Mouse (Mus musculus): ENCODE data around the gene Ascc1. TPM values are rescaled to one million over a fixed set of nuclear protein-coding genes. Genes with fewer than 3 reads are reported as not detected.

Gene Ascc1
- polyA plus RNA-seq, 1 experiment, result 24.1 TPM

DNA sequence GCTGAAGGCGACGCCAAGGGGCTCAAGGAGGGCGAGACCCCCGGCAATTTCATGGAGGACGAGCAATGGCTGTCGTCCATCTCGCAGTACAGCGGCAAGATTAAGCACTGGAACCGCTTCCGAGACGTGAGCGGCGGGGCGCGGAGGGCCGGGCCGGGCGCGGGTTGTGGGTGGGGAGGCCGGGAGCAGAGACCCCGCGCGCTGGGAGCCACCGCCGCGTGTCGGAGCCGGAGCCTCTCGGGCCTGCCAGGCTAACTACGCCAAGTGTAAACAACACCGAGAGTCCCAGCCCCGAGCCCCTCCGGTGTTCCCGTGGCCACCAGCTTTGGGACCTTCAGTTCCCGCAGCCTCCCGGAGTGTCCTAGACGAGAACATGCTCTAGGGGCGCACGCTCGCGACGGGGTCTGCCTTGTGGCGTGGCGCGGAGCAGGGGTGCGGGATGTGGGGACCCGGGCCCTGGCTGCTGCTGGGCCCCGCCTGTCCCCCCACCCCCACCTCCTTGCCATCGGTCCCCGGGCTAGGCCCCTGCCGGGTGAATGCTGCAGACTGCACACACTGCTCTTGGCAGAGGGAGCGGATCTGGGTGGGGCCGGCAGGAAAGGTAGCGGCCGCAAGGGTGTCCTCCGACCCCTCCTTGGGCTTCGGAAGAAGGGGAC, 104.1 kb downstream of the Ascc1 start:
- peak overlapping the region; percentile 11 for H3K4me3 ChIP-seq (ENCODE audit: insufficient read depth, poor library complexity, severe bottlenecking)
- no peak for TF ChIP-seq MYOD1 (IDR thresholded peaks at IDR 0.05; ENCODE audit: control insufficient read depth, insufficient read length, low read depth)
- TF ChIP-seq FOSL1 (IDR thresholded peaks at IDR 0.05; ENCODE audit: insufficient read depth, low read length, poor library complexity, severe bottlenecking), result no peak
- no peak for TF ChIP-seq USF1 (IDR thresholded peaks at IDR 0.05; ENCODE audit: low read depth)
- no peak for TF ChIP-seq CEBPB (IDR thresholded peaks at IDR 0.05; ENCODE audit: low read depth)
- peak; percentile 21 for TF ChIP-seq CTCF (IDR thresholded peaks at IDR 0.05; ENCODE audit: control insufficient read depth, insufficient read depth, insufficient read length)
- no peak for TF ChIP-seq MAX (IDR thresholded peaks at IDR 0.05)
- no peak for TF ChIP-seq MYOG (IDR thresholded peaks at IDR 0.05; ENCODE audit: control insufficient read depth, extremely low read depth, insufficient read length)
- H3K79me3 ChIP-seq (ENCODE audit: low read depth), result no peaks in the 10 kb centered on the region
- H3ac ChIP-seq (ENCODE audit: control insufficient read depth, insufficient read length, low read depth), result peak overlapping the region; percentile 82
- no peaks in the 10 kb centered on the region for H3K27me3 ChIP-seq (ENCODE audit: control insufficient read depth, insufficient read depth, insufficient read length)
- H3K36me3 ChIP-seq (ENCODE audit: control insufficient read depth, insufficient read depth), result no peaks in the 10 kb centered on the region
- H3K79me2 ChIP-seq (ENCODE audit: control insufficient read depth, insufficient read depth), result no peaks in the 10 kb centered on the region

DNA sequence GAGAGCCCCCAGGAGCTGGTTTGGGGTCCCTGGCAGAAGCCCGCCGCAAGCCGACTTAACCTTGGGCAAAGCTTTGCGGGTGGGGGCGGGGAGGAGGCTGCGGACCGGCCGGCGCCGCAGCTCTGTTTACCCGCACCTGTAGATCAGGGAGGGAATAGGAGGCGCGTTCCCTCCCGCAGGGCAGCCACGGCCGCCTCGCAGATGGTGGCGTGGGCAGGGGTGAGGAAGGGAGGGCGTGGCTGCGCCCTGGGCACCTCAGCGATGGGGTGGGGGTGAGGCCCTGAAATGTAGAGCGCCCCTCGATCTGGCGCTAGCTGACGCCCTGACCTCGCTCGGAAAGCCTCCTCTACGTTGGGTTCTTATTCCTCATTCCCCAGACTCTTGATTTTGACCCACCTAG, 104.8 kb downstream of the Ascc1 start:
- no peaks in the 10 kb centered on the region for H3K79me3 ChIP-seq (ENCODE audit: low read depth)
- TF ChIP-seq MAX (IDR thresholded peaks at IDR 0.05) (no peak), MYOD1 (IDR thresholded peaks at IDR 0.05; ENCODE audit: control insufficient read depth, insufficient read length, low read depth) (no peak), MYOG (IDR thresholded peaks at IDR 0.05; ENCODE audit: control insufficient read depth, extremely low read depth, insufficient read length) (no peak), CEBPB (IDR thresholded peaks at IDR 0.05; ENCODE audit: low read depth) (no peak), FOSL1 (IDR thresholded peaks at IDR 0.05; ENCODE audit: insufficient read depth, low read length, poor library complexity, severe bottlenecking) (no peak), CTCF (IDR thresholded peaks at IDR 0.05; ENCODE audit: control insufficient read depth, insufficient read depth, insufficient read length) (no peak), USF1 (IDR thresholded peaks at IDR 0.05; ENCODE audit: low read depth) (no peak)
- H3K27me3 ChIP-seq (ENCODE audit: control insufficient read depth, insufficient read depth, insufficient read length), result no peaks in the 10 kb centered on the region

DNA sequence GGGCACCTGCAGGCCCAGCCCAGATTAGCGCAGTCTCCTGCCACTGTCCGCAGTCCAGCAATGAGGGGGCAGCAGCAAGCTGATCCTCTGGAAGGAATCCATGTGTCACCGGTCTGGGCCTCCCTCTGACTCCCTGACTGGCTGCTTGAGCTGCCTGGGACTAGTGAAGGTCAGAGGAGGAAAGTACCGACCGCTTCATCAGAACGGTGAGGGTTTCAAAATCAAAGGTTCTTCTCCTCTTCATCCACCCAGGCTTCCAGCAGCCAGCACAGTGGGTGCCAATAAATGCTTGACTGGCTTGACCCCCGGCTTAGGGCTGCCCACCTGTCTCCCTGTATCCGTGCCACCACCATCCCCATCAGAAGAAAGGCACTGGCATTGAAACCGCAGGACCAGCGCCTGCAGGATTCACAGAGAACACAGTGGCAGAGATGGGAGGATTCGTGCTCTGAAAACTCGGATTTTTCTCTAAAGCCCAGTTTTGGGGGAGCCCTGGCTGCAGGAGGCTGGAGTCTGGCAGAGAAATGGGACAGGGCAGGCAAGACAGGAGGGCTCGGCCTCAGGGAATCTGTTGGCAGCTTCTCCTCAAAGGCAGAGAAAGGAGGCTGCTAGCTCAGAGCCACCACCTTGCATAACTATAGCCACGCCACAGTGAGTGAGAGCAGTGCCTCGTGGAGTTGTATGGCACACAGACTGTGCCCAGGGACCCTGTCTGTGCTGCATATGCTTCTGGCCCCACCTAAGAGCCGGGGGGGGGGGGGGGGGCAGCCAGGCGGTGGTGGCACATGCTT, 105.9 kb downstream of the Ascc1 start:
- no peaks in the 10 kb centered on the region for H3K27me3 ChIP-seq (ENCODE audit: control insufficient read depth, insufficient read depth, insufficient read length)
- TF ChIP-seq MYOG (IDR thresholded peaks at IDR 0.05; ENCODE audit: control insufficient read depth, extremely low read depth, insufficient read length) (no peak), MAX (IDR thresholded peaks at IDR 0.05) (no peak), USF1 (IDR thresholded peaks at IDR 0.05; ENCODE audit: low read depth) (no peak), CTCF (IDR thresholded peaks at IDR 0.05; ENCODE audit: control insufficient read depth, insufficient read depth, insufficient read length) (no peak), MYOD1 (IDR thresholded peaks at IDR 0.05; ENCODE audit: control insufficient read depth, insufficient read length, low read depth) (no peak), FOSL1 (IDR thresholded peaks at IDR 0.05; ENCODE audit: insufficient read depth, low read length, poor library complexity, severe bottlenecking) (no peak), CEBPB (IDR thresholded peaks at IDR 0.05; ENCODE audit: low read depth) (no peak)
- no peaks in the 10 kb centered on the region for H3K79me3 ChIP-seq (ENCODE audit: low read depth)
- no peak overlapping the region for H3K4me3 ChIP-seq (ENCODE audit: insufficient read depth, poor library complexity, severe bottlenecking)
- no peak overlapping the region for H3ac ChIP-seq (ENCODE audit: control insufficient read depth, insufficient read length, low read depth)
- no peaks in the 10 kb centered on the region for H3K36me3 ChIP-seq (ENCODE audit: control insufficient read depth, insufficient read depth)
- H3K79me2 ChIP-seq (ENCODE audit: control insufficient read depth, insufficient read depth), result no peaks in the 10 kb centered on the region

More for the DNA sequence above, 104.8 kb downstream of the Ascc1 start:
- Histone ChIP-seq H3K4me3 (ENCODE audit: insufficient read depth, poor library complexity, severe bottlenecking) (no peak overlapping the region), H3K79me2 (ENCODE audit: control insufficient read depth, insufficient read depth) (no peaks in the 10 kb centered on the region), H3K36me3 (ENCODE audit: control insufficient read depth, insufficient read depth) (no peaks in the 10 kb centered on the region), H3ac (ENCODE audit: control insufficient read depth, insufficient read length, low read depth) (peak overlapping the region; percentile 82)

GRCm38 (mm10) chr10:60109336-60109735, 106.7 kb downstream of the Ascc1 start:
- H3K27me3 ChIP-seq (ENCODE audit: control insufficient read depth, insufficient read depth, insufficient read length), result no peaks in the 10 kb centered on the region
- no peak overlapping the region for H3ac ChIP-seq (ENCODE audit: control insufficient read depth, insufficient read length, low read depth)
- no peak overlapping the region for H3K4me3 ChIP-seq (ENCODE audit: insufficient read depth, poor library complexity, severe bottlenecking)
- H3K79me2 ChIP-seq (ENCODE audit: control insufficient read depth, insufficient read depth), result no peaks in the 10 kb centered on the region
- H3K36me3 ChIP-seq (ENCODE audit: control insufficient read depth, insufficient read depth), result no peaks in the 10 kb centered on the region
- TF ChIP-seq MYOG (IDR thresholded peaks at IDR 0.05; ENCODE audit: control insufficient read depth, extremely low read depth, insufficient read length) (no peak), CTCF (IDR thresholded peaks at IDR 0.05; ENCODE audit: control insufficient read depth, insufficient read depth, insufficient read length) (no peak), MAX (IDR thresholded peaks at IDR 0.05) (no peak), CEBPB (IDR thresholded peaks at IDR 0.05; ENCODE audit: low read depth) (no peak), FOSL1 (IDR thresholded peaks at IDR 0.05; ENCODE audit: insufficient read depth, low read length, poor library complexity, severe bottlenecking) (no peak), MYOD1 (IDR thresholded peaks at IDR 0.05; ENCODE audit: control insufficient read depth, insufficient read length, low read depth) (no peak), USF1 (IDR thresholded peaks at IDR 0.05; ENCODE audit: low read depth) (no peak)
- no peaks in the 10 kb centered on the region for H3K79me3 ChIP-seq (ENCODE audit: low read depth)

- H3ac ChIP-seq (ENCODE audit: control insufficient read depth, insufficient read length, low read depth), result no peak overlapping the region
- no peak for TF ChIP-seq FOSL1 (IDR thresholded peaks at IDR 0.05; ENCODE audit: insufficient read depth, low read length, poor library complexity, severe bottlenecking)
These were observed 107.4 kb downstream of the Ascc1 start for GRCm38 (mm10) chr10:60109989-60110388.

More at GRCm38 (mm10) chr10:60109989-60110388, 107.4 kb downstream of the Ascc1 start:
- Histone ChIP-seq H3K27me3 (ENCODE audit: control insufficient read depth, insufficient read depth, insufficient read length) (no peaks in the 10 kb centered on the region), H3K79me2 (ENCODE audit: control insufficient read depth, insufficient read depth) (no peaks in the 10 kb centered on the region), H3K79me3 (ENCODE audit: low read depth) (no peaks in the 10 kb centered on the region), H3K36me3 (ENCODE audit: control insufficient read depth, insufficient read depth) (no peaks in the 10 kb centered on the region), H3K4me3 (ENCODE audit: insufficient read depth, poor library complexity, severe bottlenecking) (no peak overlapping the region)

Data from C2C12 (cell line).